Mouse (Mus musculus): ENCODE results near the gene Kif2a.

DNA sequence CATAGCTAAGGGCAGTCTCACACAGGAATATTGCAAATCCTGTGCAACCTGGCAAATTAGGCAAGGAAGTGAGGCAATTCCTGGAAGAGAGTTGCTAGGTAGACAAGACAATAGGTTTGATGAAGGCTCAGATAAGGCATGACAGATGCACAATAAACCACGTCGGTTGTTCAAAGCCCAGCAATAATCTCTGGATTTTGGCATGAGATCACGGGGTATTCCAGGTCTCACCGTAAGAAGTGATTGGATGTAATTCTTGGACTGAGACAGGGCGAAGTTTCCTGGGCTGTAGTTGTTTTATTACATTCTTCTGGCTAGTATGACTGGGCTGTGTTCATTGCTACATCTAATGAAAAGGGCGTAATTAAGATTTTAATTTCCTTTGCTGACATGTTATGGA is 20.6 kb upstream of the Kif2a start:
- TF ChIP-seq CTCF (conservative IDR thresholded peaks at IDR 0.05 in 1 of 2, IDR thresholded peaks at IDR 0.05 in 1 of 2; ENCODE audit: low read depth in 2 of 2, low read length in 2 of 2) (no peak), EP300 (IDR thresholded peaks at IDR 0.05; ENCODE audit: low read length) (no peak), CHD2 (IDR thresholded peaks at IDR 0.05; ENCODE audit: low read length) (no peak), MAX (IDR thresholded peaks at IDR 0.05; ENCODE audit: low read length) (no peak), ETS1 (conservative IDR thresholded peaks at IDR 0.05; ENCODE audit: low read depth, low read length) (no peak)

Data from CH12.LX (cell line).